Mouse (Mus musculus): ENCODE data around the gene Pakap.

Gene Pakap

GRCm38 (mm10) chr4:57772851-57773510 lies 205.0 kb downstream of the Pakap start:
- DNase-seq, result peak; percentile 15

GRCm38 (mm10) chr4:57774517-57774916 lies 206.5 kb downstream of the Pakap start:
- no peak for DNase-seq

GRCm38 (mm10) chr4:57775582-57775981 lies 207.6 kb downstream of the Pakap start:
- no peak for DNase-seq

- no peak for DNase-seq
Observed at GRCm38 (mm10) chr4:57780403-57780802, 212.4 kb downstream of the Pakap start.

GRCm38 (mm10) chr4:57780833-57781641 lies 213.1 kb downstream of the Pakap start:
- no peak for DNase-seq

- DNase-seq, result peak; percentile 84
Observed at GRCm38 (mm10) chr4:57781994-57782393, 214.0 kb downstream of the Pakap start.

- peak; percentile 52 for DNase-seq
Observed at GRCm38 (mm10) chr4:57782549-57783390, 214.8 kb downstream of the Pakap start.

GRCm38 (mm10) chr4:57783391-57783770 lies 215.4 kb downstream of the Pakap start:
- no peak for DNase-seq

GRCm38 (mm10) chr4:57783853-57784600 lies 216.0 kb downstream of the Pakap start:
- peak; percentile 57 for DNase-seq

- DNase-seq, result peak; percentile 49
Observed at GRCm38 (mm10) chr4:57788709-57789108, 220.7 kb downstream of the Pakap start.

- DNase-seq, result no peak
Observed at GRCm38 (mm10) chr4:57789118-57789517, 221.1 kb downstream of the Pakap start.

- no peak for DNase-seq
Observed at GRCm38 (mm10) chr4:57793989-57794388, 226.0 kb downstream of the Pakap start.

- no peak for DNase-seq
Observed at GRCm38 (mm10) chr4:57794547-57794946, 226.6 kb downstream of the Pakap start.

- DNase-seq, result no peak
Observed at GRCm38 (mm10) chr4:57797548-57798285, 229.7 kb downstream of the Pakap start.

GRCm38 (mm10) chr4:57798286-57799018 lies 230.5 kb downstream of the Pakap start:
- no peak for DNase-seq

GRCm38 (mm10) chr4:57799297-57799696 lies 231.3 kb downstream of the Pakap start:
- DNase-seq, result no peak

GRCm38 (mm10) chr4:57801239-57801638 lies 233.3 kb downstream of the Pakap start:
- DNase-seq, result no peak

- DNase-seq, result no peak
Observed at GRCm38 (mm10) chr4:57801986-57802385, 234.0 kb downstream of the Pakap start.

GRCm38 (mm10) chr4:57802411-57802810 lies 234.4 kb downstream of the Pakap start:
- DNase-seq, result no peak

GRCm38 (mm10) chr4:57804902-57805301 lies 236.9 kb downstream of the Pakap start:
- DNase-seq, result no peak

- no peak for DNase-seq
Observed at GRCm38 (mm10) chr4:57809449-57809848, 241.5 kb downstream of the Pakap start.

Measured in kidney, adult 18-20 months (tissue).